Mouse (Mus musculus) left cerebral cortex, adult 6 months (tissue): ENCODE measurements around the gene Cfap161. TPM values are rescaled to one million over a fixed set of nuclear protein-coding genes. Genes with fewer than 3 reads are reported as not detected.

Source experiments
- long read RNA-seq, 2 experiments: library from polyadenylated mRNA; unstranded; transcript quantifications; one replicate each; pipeline ENCODE4 v2.0.0; 2019 to 2020
- polyA plus RNA-seq: library from polyadenylated mRNA; unstranded; fragments of <200 nt; fragmentation: Nextera tagmentation; gene quantifications from 2 replicates; pipeline ENCODE4 v1.2.3, GENCODE M21; 2021

The Cfap161 gene
- polyA plus RNA-seq = 1.3 and 1.7 TPM in 2 replicates
- long read RNA-seq, experiment 1, partial matches to known transcripts = 0 of 2 reads
- long read RNA-seq, experiment 1, other reads (novel, unspliced or antisense) = 0 of 2 reads
- long read RNA-seq, experiment 2, partial matches to known transcripts = 2 of 2 reads
- long read RNA-seq, experiment 2, other reads (novel, unspliced or antisense) = 0 of 2 reads

GRCm38 (mm10) chr7:83794705-83795104 lies at the start of gene Cfap161:
Gene Cfap161, minus strand, starts transcription at chr7:83794880.

GRCm38 (mm10) chr7:83745413-83746106 lies 49.1 kb downstream of the Cfap161 start, which contains the start of gene Il16:
Gene Il16, minus strand, starts transcription at chr7:83745726.

Other genes with a start within 250 kb of the Cfap161 start
- gene Tmc3, start 210.0 kb downstream of the Cfap161 start, polyA plus RNA-seq = 0.11 and 0.23 TPM in 2 replicates
- 4.8 and 5.3 TPM in 2 replicates for gene Stard5, start 162.9 kb downstream of the Cfap161 start, polyA plus RNA-seq
- 1.2 and 1.3 TPM in 2 replicates for gene Il16, start 49.2 kb downstream of the Cfap161 start, polyA plus RNA-seq
- 1.2 and 11.7 TPM in 2 replicates for gene Tlnrd1, start 89.4 kb upstream of the Cfap161 start, polyA plus RNA-seq
- 63.6 and 71.4 TPM in 2 replicates for gene Mesd, start 89.6 kb upstream of the Cfap161 start, polyA plus RNA-seq